Mouse (Mus musculus) neural tube, embryonic 12.5 days (tissue): Measurements from ENCODE around the gene Sprr2a3. TPM values are rescaled to one million over a fixed set of nuclear protein-coding genes. Genes with fewer than 3 reads are reported as not detected.
"Not testable (repeated sequence)": the region's sequence is repeated elsewhere in the genome, so short reads cannot be mapped to it uniquely, and the experiment has no call there.

Experiments used
- ATAC-seq: fragments of 200-750 bp; cut with Nextera tagmentation; 2 replicates; pipeline ENCODE4 v1.8.0; 2017; ENCODE audit warnings: low read depth, mild to moderate bottlenecking, moderate TSS enrichment, moderate library complexity; ENCODE audit not compliant: low FRiP score
- H3K27ac ChIP-seq: fragments of 300-500 bp; sonication (generic); 2 replicates; pipeline ENCODE4 v1.5.1; 2016
- H3K27me3 ChIP-seq: fragments of 300-500 bp; sonication (generic); replicated peaks from 2 replicates; pipeline ENCODE4 v1.6.1; 2016; ENCODE audit warnings: mild to moderate bottlenecking
- H3K36me3 ChIP-seq: fragments of 300-500 bp; sonication (generic); 2 replicates; pipeline ENCODE4 v1.6.1; 2016; ENCODE audit warnings: mild to moderate bottlenecking
- H3K4me1 ChIP-seq: fragments of 300-500 bp; sonication (generic); 2 replicates; pipeline ENCODE4 v1.6.1; 2016
- H3K4me2 ChIP-seq: fragments of 300-500 bp; sonication (generic); replicated peaks from 2 replicates; pipeline ENCODE4 v1.6.1; 2016; ENCODE audit warnings: mild to moderate bottlenecking
- H3K4me3 ChIP-seq: fragments of 300-500 bp; sonication (generic); 2 replicates; pipeline ENCODE4 v1.5.1; 2016
- H3K9ac ChIP-seq: fragments of 300-500 bp; sonication (generic); 2 replicates; pipeline ENCODE4 v1.6.1; 2016; ENCODE audit warnings: mild to moderate bottlenecking
- H3K9me3 ChIP-seq: fragments of 300-500 bp; sonication (generic); 2 replicates; pipeline ENCODE4 v1.6.1; 2016; ENCODE audit warnings: mild to moderate bottlenecking
- WGBS: fragments of 180-500 bp; shearing (Covaris S2); methylation state at CpG from one replicate; pipeline ENCODE4 v1.1.7; 2016; 5-methylcytosine and 5-hydroxymethylcytosine counted together
- polyA plus RNA-seq: library from polyadenylated mRNA; unstranded; fragments of >200 nt; fragmentation: Nextera tagmentation; extraction: Ambion mirVana; gene quantifications from 2 replicates; pipeline ENCODE4 v1.2.1, GENCODE M21; 2016

The Sprr2a3 gene
- not detected in 2 replicates for polyA plus RNA-seq

- H3K9me3 ChIP-seq, ATAC-seq, H3K4me1 ChIP-seq, H3K36me3 ChIP-seq, H3K4me3 ChIP-seq, H3K9ac ChIP-seq, H3K27me3 ChIP-seq, H3K27ac ChIP-seq, H3K4me2 ChIP-seq: not testable (repeated sequence)
- 93% methylated on average over 1 of the region's 1 CpGs for WGBS
Observed at GRCm38 (mm10) chr3:92285101-92285500, at the start of gene Sprr2a3. TSS of gene Sprr2a3 (plus strand) at chr3:92285417.

GRCm38 (mm10) chr3:92236463-92237189, 48.6 kb upstream of the Sprr2a3 start:
- not testable (repeated sequence) for H3K4me1 ChIP-seq
- ATAC-seq, result peak; percentile 15; the same call in 1 of the 2 replicates
- no CpG with 5 or more reads among the region's 5 CpGs for WGBS

GRCm38 (mm10) chr3:92238736-92239135, 46.5 kb upstream of the Sprr2a3 start:
- not testable (repeated sequence) for H3K36me3 ChIP-seq, H3K4me3 ChIP-seq, H3K4me1 ChIP-seq, H3K27me3 ChIP-seq, H3K27ac ChIP-seq, ATAC-seq, H3K4me2 ChIP-seq, H3K9ac ChIP-seq, H3K9me3 ChIP-seq

More at GRCm38 (mm10) chr3:92236463-92237189, 48.6 kb upstream of the Sprr2a3 start:
- H3K4me2 ChIP-seq, H3K9ac ChIP-seq, H3K36me3 ChIP-seq, H3K27me3 ChIP-seq, H3K4me3 ChIP-seq, H3K9me3 ChIP-seq, H3K27ac ChIP-seq: not testable (repeated sequence)

GRCm38 (mm10) chr3:92239197-92239596, 46.0 kb upstream of the Sprr2a3 start:
- WGBS, result no CpG with 5 or more reads among the region's 1 CpGs
- not testable (repeated sequence) for H3K4me2 ChIP-seq, H3K4me1 ChIP-seq, H3K27ac ChIP-seq, H3K36me3 ChIP-seq, H3K9ac ChIP-seq, H3K9me3 ChIP-seq, H3K27me3 ChIP-seq, ATAC-seq, H3K4me3 ChIP-seq

- ATAC-seq, result not testable (repeated sequence)
Observed at GRCm38 (mm10) chr3:92244833-92245232, 40.4 kb upstream of the Sprr2a3 start.

GRCm38 (mm10) chr3:92246245-92246644, 39.0 kb upstream of the Sprr2a3 start:
- not testable (repeated sequence) for H3K4me3 ChIP-seq, H3K4me2 ChIP-seq, H3K36me3 ChIP-seq, H3K9ac ChIP-seq, H3K4me1 ChIP-seq, H3K9me3 ChIP-seq, H3K27me3 ChIP-seq, H3K27ac ChIP-seq, ATAC-seq
- WGBS, result no CpG with 5 or more reads among the region's 10 CpGs

More at GRCm38 (mm10) chr3:92244833-92245232, 40.4 kb upstream of the Sprr2a3 start:
- H3K27ac ChIP-seq, H3K9me3 ChIP-seq, H3K9ac ChIP-seq, H3K4me1 ChIP-seq, H3K27me3 ChIP-seq, H3K4me2 ChIP-seq, H3K36me3 ChIP-seq, H3K4me3 ChIP-seq: not testable (repeated sequence)

GRCm38 (mm10) chr3:92248494-92248893, 36.7 kb upstream of the Sprr2a3 start:
- not testable (repeated sequence) for H3K9ac ChIP-seq, ATAC-seq, H3K9me3 ChIP-seq

GRCm38 (mm10) chr3:92250450-92250849, 34.8 kb upstream of the Sprr2a3 start:
- not testable (repeated sequence) for H3K27ac ChIP-seq, H3K9me3 ChIP-seq, H3K9ac ChIP-seq, H3K4me3 ChIP-seq, H3K4me1 ChIP-seq, H3K36me3 ChIP-seq, ATAC-seq, H3K4me2 ChIP-seq, H3K27me3 ChIP-seq
- WGBS, result 95% methylated on average over 2 of the region's 2 CpGs

More at GRCm38 (mm10) chr3:92248494-92248893, 36.7 kb upstream of the Sprr2a3 start:
- not testable (repeated sequence) for H3K27ac ChIP-seq, H3K4me2 ChIP-seq, H3K4me1 ChIP-seq, H3K4me3 ChIP-seq, H3K36me3 ChIP-seq, H3K27me3 ChIP-seq

- H3K4me1 ChIP-seq, H3K27ac ChIP-seq, H3K9me3 ChIP-seq, ATAC-seq, H3K4me3 ChIP-seq, H3K36me3 ChIP-seq, H3K4me2 ChIP-seq, H3K9ac ChIP-seq, H3K27me3 ChIP-seq: not testable (repeated sequence)
- WGBS, result no CpG with 5 or more reads among the region's 8 CpGs
Observed at GRCm38 (mm10) chr3:92253860-92254259, 31.4 kb upstream of the Sprr2a3 start.

GRCm38 (mm10) chr3:92258526-92258925, 26.7 kb upstream of the Sprr2a3 start:
- H3K4me2 ChIP-seq, H3K4me3 ChIP-seq, H3K27me3 ChIP-seq, H3K9me3 ChIP-seq, H3K36me3 ChIP-seq, H3K27ac ChIP-seq, H3K4me1 ChIP-seq, H3K9ac ChIP-seq: not testable (repeated sequence)
- ATAC-seq, result peak; percentile 31

GRCm38 (mm10) chr3:92263462-92263861, 21.8 kb upstream of the Sprr2a3 start:
- not testable (repeated sequence) for H3K4me1 ChIP-seq, H3K9me3 ChIP-seq, H3K27ac ChIP-seq, H3K4me3 ChIP-seq, H3K36me3 ChIP-seq, H3K27me3 ChIP-seq, H3K9ac ChIP-seq, H3K4me2 ChIP-seq, ATAC-seq
- no CpG with 5 or more reads among the region's 2 CpGs for WGBS

GRCm38 (mm10) chr3:92271414-92271985, 13.7 kb upstream of the Sprr2a3 start:
- H3K4me1 ChIP-seq, H3K36me3 ChIP-seq, H3K9ac ChIP-seq, H3K4me3 ChIP-seq, ATAC-seq, H3K27me3 ChIP-seq, H3K9me3 ChIP-seq, H3K4me2 ChIP-seq, H3K27ac ChIP-seq: not testable (repeated sequence)
- no CpG with 5 or more reads among the region's 4 CpGs for WGBS

GRCm38 (mm10) chr3:92273504-92273903, 11.7 kb upstream of the Sprr2a3 start:
- not testable (repeated sequence) for H3K4me3 ChIP-seq, ATAC-seq, H3K4me1 ChIP-seq, H3K9me3 ChIP-seq, H3K27ac ChIP-seq, H3K9ac ChIP-seq, H3K27me3 ChIP-seq, H3K4me2 ChIP-seq, H3K36me3 ChIP-seq
